Comparison of ENCODE assay signal across 14 mouse cellular contexts in the genomic region with DNA sequence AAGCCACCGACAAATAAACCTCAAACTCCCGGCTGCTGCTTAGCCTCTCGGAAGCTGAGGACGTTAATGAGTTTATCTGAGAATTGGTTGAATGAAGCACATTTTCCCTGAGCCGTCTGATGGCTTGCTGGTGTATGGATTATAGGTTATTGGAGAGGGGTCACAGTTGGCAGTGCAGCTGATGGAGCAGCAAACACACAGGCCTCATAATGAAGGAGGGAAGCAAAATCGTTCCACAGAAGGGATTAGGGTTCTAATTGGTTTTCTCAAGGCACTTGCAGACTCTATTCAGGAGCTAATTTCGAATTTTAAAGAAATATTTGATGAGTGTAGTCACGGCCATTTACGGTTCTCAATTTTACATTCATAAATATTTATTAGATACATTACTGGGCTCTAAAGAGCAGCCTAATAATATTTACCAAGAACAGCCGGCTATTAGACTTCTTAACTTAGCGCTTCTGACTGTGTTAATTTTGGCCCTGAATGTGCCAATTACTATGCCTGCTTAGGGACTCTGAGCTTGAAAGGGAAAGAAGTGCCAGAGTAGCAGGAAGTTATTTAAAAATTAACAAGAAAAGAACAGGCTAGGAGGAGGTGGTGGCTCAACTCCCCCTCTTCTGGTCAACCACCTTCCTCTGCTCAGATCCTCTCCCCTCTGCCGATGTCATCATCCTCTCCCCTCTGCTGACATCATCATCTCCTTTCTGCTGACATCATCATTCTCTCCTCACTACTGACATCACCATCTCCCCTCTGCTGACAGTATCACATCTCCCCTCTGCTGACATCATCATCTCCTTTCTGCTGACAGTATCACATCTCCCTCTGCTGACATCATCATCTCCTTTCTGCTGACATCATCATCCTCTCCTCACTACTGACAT. TPM values are rescaled to one million over a fixed set of nuclear protein-coding genes. Genes with fewer than 3 reads are reported as not detected.
DNase-seq lines count a peak whose midpoint lies in the region; ATAC-seq lines count a peak whose summit lies in the region.
"Had no signal": no experiment of that assay in that cellular context is flagged by ENCODE, and none has a peak within 500 bp of the region (broad histone marks: within the 10 kb centered on the region; RNA-seq: fewer than 3 reads in every experiment).

No protein-coding gene starts in this region.

- peak; percentile 54; the same call in 1 of the 2 replicates for ATAC-seq in common myeloid progenitor, adult 5-6 weeks (replicated peaks; ENCODE audit: low read depth, poor library complexity, severe bottlenecking)
- ATAC-seq in hindbrain, embryonic 13.5 days (ENCODE audit: low FRiP score): peak; percentile 82
- peak; percentile 90 for ATAC-seq in midbrain, embryonic 16.5 days
- no peak for ATAC-seq in CD4-positive, CD25-positive, alpha-beta regulatory T cell, adult 4 months
- ATAC-seq: inflammation-experienced regulatory T-cells, adult 6 months had no signal

- no peaks in the 10 kb centered on the region for H3K9me3 ChIP-seq in hindbrain, embryonic 13.5 days
- no peaks in the 10 kb centered on the region for H3K9me3 ChIP-seq in midbrain, embryonic 16.5 days (replicated peaks; ENCODE audit: control insufficient read depth, low read length, poor library complexity, severe bottlenecking)
- H3K9me3 ChIP-seq: lung, embryonic 15.5 days had no signal

- H3K36me3 ChIP-seq in hindbrain, embryonic 13.5 days: no peaks in the 10 kb centered on the region
- H3K36me3 ChIP-seq in midbrain, embryonic 16.5 days (ENCODE audit: control insufficient read depth, insufficient read depth, low read length): no peaks in the 10 kb centered on the region
- H3K36me3 ChIP-seq: lung, embryonic 15.5 days had no signal

- no peak overlapping the region for H3K4me3 ChIP-seq in hindbrain, embryonic 13.5 days
- no peak overlapping the region for H3K4me3 ChIP-seq in midbrain, embryonic 16.5 days (ENCODE audit: low read depth, low read length)
- H3K4me3 ChIP-seq: lung, embryonic 15.5 days had no signal

- H3K27ac ChIP-seq in hindbrain, embryonic 13.5 days: peak overlapping the region; percentile 63
- peak overlapping the region; percentile 44 for H3K27ac ChIP-seq in midbrain, embryonic 16.5 days (ENCODE audit: low read length)
- H3K27ac ChIP-seq: lung, embryonic 15.5 days had no signal

- H3K4me2 ChIP-seq in hindbrain, embryonic 13.5 days: no peak overlapping the region
- no peak overlapping the region for H3K4me2 ChIP-seq in midbrain, embryonic 16.5 days (ENCODE audit: low read length)
- H3K4me2 ChIP-seq: lung, embryonic 15.5 days had no signal

- H3K4me1 ChIP-seq in hindbrain, embryonic 13.5 days (replicated peaks): peaks cover 14% of the 10 kb centered on the region; the same call in 1 of the 2 replicates
- peaks cover 9% of the 10 kb centered on the region; the same call in 1 of the 2 replicates for H3K4me1 ChIP-seq in midbrain, embryonic 16.5 days (ENCODE audit: control insufficient read depth, insufficient read depth, low read length)
- H3K4me1 ChIP-seq: lung, embryonic 15.5 days had no signal

- peak; percentile 55 for DNase-seq in kidney, adult 9 months
- no peak for DNase-seq in kidney, adult 18-20 months
- DNase-seq in urinary bladder, postnatal 25 days (ENCODE audit: low spot score): no peak
- no peak for DNase-seq in gastrocnemius, postnatal 4 days (ENCODE audit: low spot score in 2 of 2)
- DNase-seq: cerebellum, adult 8-10 months; heart, adult 11 months; left cerebral cortex, postnatal 4 days; thymus, postnatal 36 days had no signal

- no peaks in the 10 kb centered on the region for H3K27me3 ChIP-seq in hindbrain, embryonic 13.5 days
- H3K27me3 ChIP-seq in midbrain, embryonic 16.5 days (ENCODE audit: control insufficient read depth, insufficient read depth, low read depth, low read length): no peaks in the 10 kb centered on the region
- H3K27me3 ChIP-seq: lung, embryonic 15.5 days had no signal

- no peak overlapping the region for H3K9ac ChIP-seq in hindbrain, embryonic 13.5 days
- H3K9ac ChIP-seq in midbrain, embryonic 16.5 days (ENCODE audit: low read depth, low read length): no peak overlapping the region
- H3K9ac ChIP-seq: lung, embryonic 15.5 days had no signal

- 25% methylated on average over 12 of the region's 12 CpGs for WGBS in hindbrain, embryonic 13.5 days
- WGBS in midbrain, embryonic 16.5 days: 11% methylated on average over 12 of the region's 12 CpGs

RNA-seq across cellular contexts. Expression of a gene that starts 12.5 kb away (rescaled TPM):
- 82.3 and 97.0 TPM in 2 replicates for total RNA-seq in common myeloid progenitor, adult 5-6 weeks (2017)
- polyA plus RNA-seq in hindbrain, embryonic 13.5 days (2015; fragmentation: Nextera tagmentation; extraction: Ambion mirVana): 109 and 111 TPM in 2 replicates
- 89.7 and 106 TPM in 2 replicates for polyA plus RNA-seq in midbrain, embryonic 16.5 days (2015; fragmentation: Nextera tagmentation; extraction: Ambion mirVana)
- polyA plus RNA-seq in CD4-positive, CD25-positive, alpha-beta regulatory T cell, adult 4 months (2017; shearing (Covaris generic)): 100 to 1,000 TPM; 138 to 139 TPM
- total RNA-seq in gastrocnemius, postnatal 4 days (2021): 10 to 100 TPM; 38.6 to 48.0 TPM
